Comparison of ENCODE assay signal across 10 mouse cellular contexts in the genomic region with DNA sequence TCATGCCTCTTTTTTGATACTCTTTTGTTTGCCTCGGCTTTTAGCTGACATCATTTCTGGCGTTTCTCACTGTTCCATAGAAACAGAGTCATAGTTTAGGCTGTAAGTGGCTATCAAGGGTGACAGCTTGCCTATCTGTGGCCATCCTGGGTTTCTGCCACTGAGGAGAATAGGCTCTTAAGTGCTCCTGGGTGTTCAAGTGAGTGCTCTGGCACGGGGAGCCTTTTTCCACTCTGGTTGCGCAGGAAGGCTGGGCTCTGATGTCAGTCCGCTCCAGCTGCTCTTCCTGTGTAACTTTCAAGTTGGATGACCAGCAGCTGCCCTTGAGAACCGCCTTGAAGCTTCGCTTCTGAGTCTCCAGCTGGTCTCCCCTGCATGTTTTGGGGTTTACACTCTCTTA. TPM values are rescaled to one million over a fixed set of nuclear protein-coding genes. Genes with fewer than 3 reads are reported as not detected.
DNase-seq lines count a peak whose midpoint lies in the region.
"Had no signal": no experiment of that assay in that cellular context is flagged by ENCODE, and none has a peak within 500 bp of the region (broad histone marks: within the 10 kb centered on the region; RNA-seq: fewer than 3 reads in every experiment).

No protein-coding gene starts in this region.

- intact Hi-C loops in heart, postnatal 10 days (cut with DNase I): loop anchor here (2.0 to 5.0 kb wide), 3 partner anchors 81 to 139 kb away; a partner anchor contains a TSS

- peak; percentile 57 to 79 for DNase-seq in adrenal gland, adult (ENCODE audit: inconsistent age in 2 of 2, low spot score in 1 of 2)
- no peak for DNase-seq in adrenal gland, postnatal 4 days (ENCODE audit: low spot score in 2 of 2)
- DNase-seq in gastrocnemius, adult 8-10 months (ENCODE audit: low spot score in 2 of 2): peak; percentile 49 to 67
- DNase-seq in heart, postnatal 10 days: peak; percentile 73 to 80
- DNase-seq in lung, postnatal 10 days: peak; percentile 82
- no peak for DNase-seq in neural tube, embryonic 10.5 days (ENCODE audit: extremely low spot score, low spot score)
- no peak for DNase-seq in thymus, postnatal 36 days
- DNase-seq in right cerebral cortex, adult 18-20 months: no peak
- DNase-seq: cerebellum, adult 8-10 months; forebrain, postnatal 0 days had no signal

RNA-seq across cellular contexts. Expression of a gene that starts 42.2 kb away (rescaled TPM):
- 10 to 100 TPM; 20.5 to 25.2 TPM for total RNA-seq in adrenal gland, postnatal 4 days (2021)
- 10 to 100 TPM; 25.9 to 29.6 (median 27.1) TPM for total RNA-seq in gastrocnemius, adult 8-10 months (2022)
- 10 to 100 TPM; 14.7 to 17.1 TPM for total RNA-seq in heart, postnatal 10 days (2021)

RNA-seq across cellular contexts. Expression of a gene that starts 53.9 kb away (rescaled TPM):
- 10 to 100 TPM; 23.4 to 23.6 TPM for total RNA-seq in adrenal gland, postnatal 4 days (2021)
- total RNA-seq in gastrocnemius, adult 8-10 months (2022): 10 to 100 TPM; 24.2 to 27.7 (median 25.8) TPM
- total RNA-seq in heart, postnatal 10 days (2021): 10 to 100 TPM; 27.4 TPM

Comparison
In these comparisons a context has a peak if more than half of its experiments do, and no peak if none do; other contexts are left out.
1. DNase-seq: peak in adrenal gland, adult (2 of 2), gastrocnemius, adult 8-10 months (2 of 2), heart, postnatal 10 days (2 of 2) and lung, postnatal 10 days (single experiment); none in adrenal gland, postnatal 4 days (0 of 2), neural tube, embryonic 10.5 days (single experiment), thymus, postnatal 36 days (0 of 2) and right cerebral cortex, adult 18-20 months (single experiment).